Mouse (Mus musculus): Measurements from ENCODE around the gene Olfr1174-ps. TPM values are rescaled to one million over a fixed set of nuclear protein-coding genes. Genes with fewer than 3 reads are reported as not detected.

Olfr1174-ps gene
- polyA plus RNA-seq (2015; fragmentation: Nextera tagmentation; extraction: Ambion mirVana) = not detected in 2 replicates

DNA sequence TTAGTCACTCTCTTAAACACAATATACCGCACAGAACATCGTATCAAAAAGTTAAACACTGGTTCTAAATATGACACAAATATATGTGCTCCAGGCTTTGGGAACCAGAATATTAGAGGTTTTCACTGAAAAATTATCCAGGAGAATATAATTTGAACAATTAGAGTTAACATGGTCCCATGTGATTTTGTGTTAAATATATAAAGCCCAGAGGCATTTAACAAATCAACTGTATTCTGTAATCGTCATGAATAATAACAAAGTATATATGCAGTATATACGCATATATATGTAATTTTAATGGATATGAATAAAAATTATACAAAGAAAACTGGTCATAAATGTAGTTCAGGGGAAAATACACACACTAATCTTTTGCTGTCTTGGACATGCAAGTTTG, at the start of gene Olfr1174-ps:
Olfr1174-ps (minus strand) TSS at position 101 of the 400 bp plus-strand sequence.
- 86% methylated on average over 4 of the region's 4 CpGs for WGBS
- Histone ChIP-seq H3K4me1 (no peaks in the 10 kb centered on the region), H3K27ac (no peak within 1 kb of the TSS), H3K4me3 (no peak within 1 kb of the TSS), H3K9me3 (no peaks in the 10 kb centered on the region), H3K27me3 (no peaks in the 10 kb centered on the region), H3K36me3 (no peaks in the 10 kb centered on the region), H3K4me2 (no peak within 1 kb of the TSS), H3K9ac (no peak within 1 kb of the TSS)
- no peak for ATAC-seq (ENCODE audit: borderline replicate concordance, extremely low read depth, low FRiP score, low TSS enrichment)

GRCm38 (mm10) chr2:88356304-88356703, 41.4 kb upstream of the Olfr1174-ps start:
- H3K4me1 ChIP-seq = no peaks in the 10 kb centered on the region
- 1% methylated on average over 2 of the region's 2 CpGs for WGBS
- no peak overlapping the region for H3K27ac ChIP-seq
- H3K36me3 ChIP-seq = no peaks in the 10 kb centered on the region
- ATAC-seq (ENCODE audit: borderline replicate concordance, extremely low read depth, low FRiP score, low TSS enrichment) = no peak
- no peak overlapping the region for H3K4me2 ChIP-seq
- no peaks in the 10 kb centered on the region for H3K27me3 ChIP-seq
- H3K9me3 ChIP-seq = no peaks in the 10 kb centered on the region
- H3K9ac ChIP-seq = no peak overlapping the region
- H3K4me3 ChIP-seq = no peak overlapping the region

- 83% methylated on average over 1 of the region's 1 CpGs for WGBS
- Histone ChIP-seq H3K4me1 (no peaks in the 10 kb centered on the region), H3K27me3 (no peaks in the 10 kb centered on the region), H3K36me3 (no peaks in the 10 kb centered on the region), H3K9me3 (no peaks in the 10 kb centered on the region), H3K4me3 (no peak within 1 kb of the TSS), H3K4me2 (no peak within 1 kb of the TSS), H3K9ac (no peak within 1 kb of the TSS), H3K27ac (no peak within 1 kb of the TSS)
- no peak for ATAC-seq (ENCODE audit: borderline replicate concordance, extremely low read depth, low FRiP score, low TSS enrichment)
Observed at GRCm38 (mm10) chr2:88346392-88346791, 31.5 kb upstream of the Olfr1174-ps start, which contains the start of gene Olfr1177-ps. Olfr1177-ps (minus strand) TSS chr2:88346492.

- Histone ChIP-seq H3K4me3 (no peak within 1 kb of the TSS), H3K4me2 (no peak within 1 kb of the TSS), H3K4me1 (no peaks in the 10 kb centered on the region), H3K9ac (no peak within 1 kb of the TSS), H3K27me3 (no peaks in the 10 kb centered on the region), H3K36me3 (no peaks in the 10 kb centered on the region), H3K27ac (no peak within 1 kb of the TSS), H3K9me3 (no peaks in the 10 kb centered on the region)
- WGBS = 50% methylated on average over 1 of the region's 1 CpGs
- ATAC-seq (ENCODE audit: borderline replicate concordance, extremely low read depth, low FRiP score, low TSS enrichment) = no peak
Observed at GRCm38 (mm10) chr2:88336421-88336820, 21.5 kb upstream of the Olfr1174-ps start, which contains the start of gene Olfr1176. Olfr1176 (plus strand) TSS chr2:88336721.

- Histone ChIP-seq H3K4me2 (no peak within 1 kb of the TSS), H3K4me3 (no peak within 1 kb of the TSS), H3K36me3 (no peaks in the 10 kb centered on the region), H3K4me1 (no peaks in the 10 kb centered on the region), H3K9me3 (no peaks in the 10 kb centered on the region), H3K9ac (no peak within 1 kb of the TSS), H3K27ac (no peak within 1 kb of the TSS), H3K27me3 (no peaks in the 10 kb centered on the region)
- 71% methylated on average over 2 of the region's 2 CpGs for WGBS
- no peak for ATAC-seq (ENCODE audit: borderline replicate concordance, extremely low read depth, low FRiP score, low TSS enrichment)
Observed at GRCm38 (mm10) chr2:88327115-88327514, 12.2 kb upstream of the Olfr1174-ps start, which contains the start of gene Olfr1175-ps. Olfr1175-ps (minus strand) TSS chr2:88327215.

- ATAC-seq (ENCODE audit: borderline replicate concordance, extremely low read depth, low FRiP score, low TSS enrichment) = no peak
- Histone ChIP-seq H3K9ac (no peak within 1 kb of the TSS), H3K4me1 (no peaks in the 10 kb centered on the region), H3K27me3 (no peaks in the 10 kb centered on the region), H3K27ac (no peak within 1 kb of the TSS), H3K4me3 (no peak within 1 kb of the TSS), H3K9me3 (no peaks in the 10 kb centered on the region), H3K4me2 (no peak within 1 kb of the TSS), H3K36me3 (no peaks in the 10 kb centered on the region)
Observed at GRCm38 (mm10) chr2:88279775-88280174, 35.2 kb downstream of the Olfr1174-ps start, which contains the start of gene Olfr1173. Olfr1173 (minus strand) TSS chr2:88279875.

Other genes with a start within 250 kb of the Olfr1174-ps start
- gene Olfr1163, start 243.3 kb downstream of the Olfr1174-ps start, polyA plus RNA-seq (2015; fragmentation: Nextera tagmentation; extraction: Ambion mirVana) = not detected in 2 replicates
- gene Olfr1164, start 221.2 kb downstream of the Olfr1174-ps start, polyA plus RNA-seq (2015; fragmentation: Nextera tagmentation; extraction: Ambion mirVana) = not detected in 2 replicates
- gene Olfr1166, start 186.9 kb downstream of the Olfr1174-ps start, polyA plus RNA-seq (2015; fragmentation: Nextera tagmentation; extraction: Ambion mirVana) = not detected in 2 replicates
- gene Olfr1167, start 159.9 kb downstream of the Olfr1174-ps start, polyA plus RNA-seq (2015; fragmentation: Nextera tagmentation; extraction: Ambion mirVana) = not detected in 2 replicates
- gene Olfr1168, start 133.3 kb downstream of the Olfr1174-ps start, polyA plus RNA-seq (2015; fragmentation: Nextera tagmentation; extraction: Ambion mirVana) = not detected in 2 replicates
- not detected in 2 replicates for gene Olfr1170, start 86.8 kb downstream of the Olfr1174-ps start, polyA plus RNA-seq (2015; fragmentation: Nextera tagmentation; extraction: Ambion mirVana)
- gene Olfr1173, start 35.3 kb downstream of the Olfr1174-ps start, polyA plus RNA-seq (2015; fragmentation: Nextera tagmentation; extraction: Ambion mirVana) = not detected in 2 replicates
- gene Olfr1175-ps, start 12.1 kb upstream of the Olfr1174-ps start, polyA plus RNA-seq (2015; fragmentation: Nextera tagmentation; extraction: Ambion mirVana) = not detected in 2 replicates
- gene Olfr1176, start 21.6 kb upstream of the Olfr1174-ps start, polyA plus RNA-seq (2015; fragmentation: Nextera tagmentation; extraction: Ambion mirVana) = not detected in 2 replicates
- gene Olfr1177-ps, start 31.4 kb upstream of the Olfr1174-ps start, polyA plus RNA-seq (2015; fragmentation: Nextera tagmentation; extraction: Ambion mirVana) = not detected in 2 replicates
- not detected in 2 replicates for gene Olfr1178, start 71.9 kb upstream of the Olfr1174-ps start, polyA plus RNA-seq (2015; fragmentation: Nextera tagmentation; extraction: Ambion mirVana)
- gene Olfr1179, start 91.3 kb upstream of the Olfr1174-ps start, polyA plus RNA-seq (2015; fragmentation: Nextera tagmentation; extraction: Ambion mirVana) = not detected in 2 replicates
- not detected in 2 replicates for gene Olfr1180, start 104.0 kb upstream of the Olfr1174-ps start, polyA plus RNA-seq (2015; fragmentation: Nextera tagmentation; extraction: Ambion mirVana)
- not detected in 2 replicates for gene Olfr1181, start 111.0 kb upstream of the Olfr1174-ps start, polyA plus RNA-seq (2015; fragmentation: Nextera tagmentation; extraction: Ambion mirVana)
- gene Gm13757, start 134.0 kb upstream of the Olfr1174-ps start, polyA plus RNA-seq (2015; fragmentation: Nextera tagmentation; extraction: Ambion mirVana) = not detected in 2 replicates
- gene Olfr1183, start 139.7 kb upstream of the Olfr1174-ps start, polyA plus RNA-seq (2015; fragmentation: Nextera tagmentation; extraction: Ambion mirVana) = not detected in 2 replicates
- not detected in 2 replicates for gene Olfr1184, start 168.5 kb upstream of the Olfr1174-ps start, polyA plus RNA-seq (2015; fragmentation: Nextera tagmentation; extraction: Ambion mirVana)
- not detected in 2 replicates for gene Olfr1185-ps1, start 178.2 kb upstream of the Olfr1174-ps start, polyA plus RNA-seq (2015; fragmentation: Nextera tagmentation; extraction: Ambion mirVana)
- gene Olfr1186, start 203.4 kb upstream of the Olfr1174-ps start, polyA plus RNA-seq (2015; fragmentation: Nextera tagmentation; extraction: Ambion mirVana) = not detected in 2 replicates
- gene Olfr1188, start 241.8 kb upstream of the Olfr1174-ps start, polyA plus RNA-seq (2015; fragmentation: Nextera tagmentation; extraction: Ambion mirVana) = not detected in 2 replicates

Data from lung, embryonic 15.5 days (tissue).